8 mouse cellular contexts compared by ENCODE assay signal in the genomic region with DNA sequence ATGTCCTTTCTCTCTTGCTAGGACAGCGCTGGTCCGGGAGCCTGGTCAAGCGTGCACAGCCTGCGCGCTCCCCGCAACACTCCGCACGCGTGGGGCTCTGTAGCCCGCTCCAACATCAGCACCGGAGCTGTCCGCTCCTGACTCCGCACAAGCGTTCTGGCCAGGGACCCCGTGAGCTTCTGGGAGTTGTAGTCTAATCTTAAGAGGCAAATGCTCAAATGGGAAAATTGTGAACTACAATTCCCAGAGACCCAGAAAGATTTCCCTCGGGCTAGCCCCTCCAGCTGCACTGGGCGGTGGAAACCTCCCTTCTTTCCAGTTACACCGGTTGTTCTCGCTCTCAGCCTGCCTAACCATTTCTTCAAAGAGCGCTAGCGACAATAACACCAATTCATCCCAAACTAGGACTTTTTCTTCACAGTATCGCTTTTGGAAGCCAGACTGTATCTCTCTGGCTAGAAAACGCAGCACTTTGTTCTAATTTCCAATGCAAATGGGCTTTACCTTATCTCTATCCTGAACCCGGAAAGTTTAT. TPM values are rescaled to one million over a fixed set of nuclear protein-coding genes. Genes with fewer than 3 reads are reported as not detected.
DNase-seq lines count a peak whose midpoint lies in the region; ATAC-seq and TF ChIP-seq lines count a peak whose summit lies in the region.

No protein-coding gene starts in this region.

- H3K4me2 ChIP-seq in embryonic facial prominence, embryonic 15.5 days (replicated peaks): peak overlapping the region; percentile 80
- H3K4me2 ChIP-seq in heart, embryonic 13.5 days: peak overlapping the region; percentile 96
- H3K4me2 ChIP-seq in kidney, postnatal 0 days (ENCODE audit: low read length): peak overlapping the region; percentile 67
- H3K4me2 ChIP-seq in limb, embryonic 15.5 days: peak overlapping the region; percentile 75
- H3K4me2 ChIP-seq in midbrain, embryonic 15.5 days: peak overlapping the region; percentile 65

- no peak overlapping the region for H3K27ac ChIP-seq in embryonic facial prominence, embryonic 15.5 days (replicated peaks)
- no peak overlapping the region for H3K27ac ChIP-seq in heart, embryonic 13.5 days (replicated peaks)
- no peak overlapping the region for H3K27ac ChIP-seq in kidney, postnatal 0 days
- H3K27ac ChIP-seq in limb, embryonic 15.5 days: no peak overlapping the region
- peak overlapping the region; percentile 95 for H3K27ac ChIP-seq in midbrain, embryonic 15.5 days

- under 1% methylated on average over 24 of the region's 24 CpGs for WGBS in embryonic facial prominence, embryonic 15.5 days
- WGBS in heart, embryonic 13.5 days: under 1% methylated on average over 24 of the region's 24 CpGs
- under 1% methylated on average over 24 of the region's 24 CpGs for WGBS in kidney, postnatal 0 days
- 1% methylated on average over 24 of the region's 24 CpGs for WGBS in limb, embryonic 15.5 days
- under 1% methylated on average over 24 of the region's 24 CpGs for WGBS in midbrain, embryonic 15.5 days

- H3K9ac ChIP-seq in embryonic facial prominence, embryonic 15.5 days: 0 out of 2 replicates have a peak overlapping the region, but pooled peaks have one; percentile 5
- peak overlapping the region; percentile 70 for H3K9ac ChIP-seq in heart, embryonic 13.5 days
- H3K9ac ChIP-seq in kidney, postnatal 0 days (ENCODE audit: low read depth, low read length): no peak overlapping the region
- H3K9ac ChIP-seq in limb, embryonic 15.5 days: no peak overlapping the region
- H3K9ac ChIP-seq in midbrain, embryonic 15.5 days: peak overlapping the region; percentile 75

- peaks cover 6% of the 10 kb centered on the region; the same call in 1 of the 2 replicates for H3K4me1 ChIP-seq in embryonic facial prominence, embryonic 15.5 days
- peaks cover 9% of the 10 kb centered on the region for H3K4me1 ChIP-seq in heart, embryonic 13.5 days
- H3K4me1 ChIP-seq in kidney, postnatal 0 days (replicated peaks; ENCODE audit: insufficient read depth, low read length): 0 out of 2 replicates have a peak, but pooled peaks cover 7% of the 10 kb centered on the region
- H3K4me1 ChIP-seq in limb, embryonic 15.5 days: peaks cover 14% of the 10 kb centered on the region
- H3K4me1 ChIP-seq in midbrain, embryonic 15.5 days: peaks cover 8% of the 10 kb centered on the region

- peak; percentile 87 for DNase-seq in heart, adult 11 months
- DNase-seq in heart, postnatal 25 days (ENCODE audit: low spot score): no peak
- DNase-seq in kidney, postnatal 0 days (ENCODE audit: low spot score): peak; percentile 93
- DNase-seq in testis, postnatal 14 days (ENCODE audit: low spot score): peak; percentile 70

- H3K9me3 ChIP-seq in embryonic facial prominence, embryonic 15.5 days (replicated peaks): no peaks in the 10 kb centered on the region
- H3K9me3 ChIP-seq in heart, embryonic 13.5 days: no peaks in the 10 kb centered on the region
- no peaks in the 10 kb centered on the region for H3K9me3 ChIP-seq in kidney, postnatal 0 days (replicated peaks; ENCODE audit: low read length)
- H3K9me3 ChIP-seq in limb, embryonic 15.5 days: no peaks in the 10 kb centered on the region
- H3K9me3 ChIP-seq in midbrain, embryonic 15.5 days: no peaks in the 10 kb centered on the region; the same call in 1 of the 2 replicates

- peak; percentile 88 for ATAC-seq in embryonic facial prominence, embryonic 15.5 days (ENCODE audit: insufficient number of reproducible peaks, low FRiP score, low TSS enrichment, low read depth)
- ATAC-seq in heart, embryonic 13.5 days (ENCODE audit: extremely low read depth, insufficient number of reproducible peaks, low FRiP score, low TSS enrichment): peak; percentile 85; the same call in 1 of the 2 replicates
- peak; percentile 97 for ATAC-seq in kidney, postnatal 0 days (replicated peaks; ENCODE audit: low FRiP score, low read depth)
- ATAC-seq in limb, embryonic 15.5 days (ENCODE audit: insufficient number of reproducible peaks, low FRiP score, low TSS enrichment, low read depth): peak; percentile 84
- peak; percentile 98 for ATAC-seq in midbrain, embryonic 15.5 days (replicated peaks)

- H3K36me3 ChIP-seq in embryonic facial prominence, embryonic 15.5 days: no peaks in the 10 kb centered on the region
- no peaks in the 10 kb centered on the region for H3K36me3 ChIP-seq in heart, embryonic 13.5 days
- no peaks in the 10 kb centered on the region for H3K36me3 ChIP-seq in kidney, postnatal 0 days (ENCODE audit: insufficient read depth, low read length)
- H3K36me3 ChIP-seq in limb, embryonic 15.5 days: no peaks in the 10 kb centered on the region
- H3K36me3 ChIP-seq in midbrain, embryonic 15.5 days (replicated peaks): no peaks in the 10 kb centered on the region

- peaks cover 12% of the 10 kb centered on the region; the same call in 1 of the 2 replicates for H3K27me3 ChIP-seq in embryonic facial prominence, embryonic 15.5 days
- peaks cover 18% of the 10 kb centered on the region for H3K27me3 ChIP-seq in heart, embryonic 13.5 days (replicated peaks)
- no peaks in the 10 kb centered on the region for H3K27me3 ChIP-seq in kidney, postnatal 0 days (ENCODE audit: insufficient read depth, low read length)
- H3K27me3 ChIP-seq in limb, embryonic 15.5 days: peaks cover 19% of the 10 kb centered on the region
- no peaks in the 10 kb centered on the region for H3K27me3 ChIP-seq in midbrain, embryonic 15.5 days (replicated peaks)

- no peak for TF ChIP-seq CTCF in kidney, postnatal 0 days (IDR thresholded peaks at IDR 0.05; ENCODE audit: low read depth)

- intact Hi-C loops in heart, postnatal 25 days (cut with DNase I): no loop called here

- H3K4me3 ChIP-seq in embryonic facial prominence, embryonic 15.5 days (replicated peaks): peak overlapping the region; percentile 43
- peak overlapping the region; percentile 52 for H3K4me3 ChIP-seq in heart, embryonic 13.5 days
- peak overlapping the region; percentile 25 for H3K4me3 ChIP-seq in kidney, postnatal 0 days (replicated peaks; ENCODE audit: low read depth, low read length)
- peak overlapping the region; percentile 38 for H3K4me3 ChIP-seq in limb, embryonic 15.5 days
- H3K4me3 ChIP-seq in midbrain, embryonic 15.5 days: peak overlapping the region; percentile 65

RNA-seq across cellular contexts. Expression of gene Rab3c, which starts 0.7 kb away (rescaled TPM):
- total RNA-seq in heart, postnatal 25 days (2021): under 1 TPM; 0.03 to 0.14 TPM
- 1.3 and 2.4 TPM in 2 replicates for polyA plus RNA-seq in embryonic facial prominence, embryonic 15.5 days (2015; fragmentation: Nextera tagmentation; extraction: Ambion mirVana)
- polyA plus RNA-seq in heart, embryonic 13.5 days (2015; fragmentation: Nextera tagmentation; extraction: Ambion mirVana): 0.41 and 0.51 TPM in 2 replicates
- polyA plus RNA-seq in kidney, postnatal 0 days (2015; fragmentation: Nextera tagmentation; extraction: Ambion mirVana): 0.24 TPM in 1 of 2 replicates, not detected in the other
- polyA plus RNA-seq in limb, embryonic 15.5 days (2015; fragmentation: Nextera tagmentation; extraction: Ambion mirVana): 0.24 and 0.38 TPM in 2 replicates
- polyA plus RNA-seq in midbrain, embryonic 15.5 days (2015; fragmentation: Nextera tagmentation; extraction: Ambion mirVana): 239 and 275 TPM in 2 replicates

Comparison
In these comparisons a context has a peak if more than half of its experiments do, and no peak if none do; other contexts are left out.
1. H3K9ac ChIP-seq: peak in embryonic facial prominence, embryonic 15.5 days (single experiment), heart, embryonic 13.5 days (single experiment) and midbrain, embryonic 15.5 days (single experiment); none in kidney, postnatal 0 days (single experiment) and limb, embryonic 15.5 days (single experiment).
2. RNA of gene Rab3c, which starts 0.7 kb away (polyA plus RNA-seq): 239 to 275 TPM in midbrain, embryonic 15.5 days; 1.3 to 2.4 TPM in embryonic facial prominence, embryonic 15.5 days, 0.41 to 0.51 TPM in heart, embryonic 13.5 days, 0.24 to 0.38 TPM in limb, embryonic 15.5 days and 0.24 TPM in kidney, postnatal 0 days; every median in the first group is over 10 times any median in the second.
3. Peak in every context shown above with its lines, with median percentiles within 50 percentile points of each other: ATAC-seq, H3K4me2 ChIP-seq and H3K4me3 ChIP-seq.